11 mouse cellular contexts compared by ENCODE assay signal in genomic region chr2:14608606-14609005, GRCm38 (mm10). TPM values are rescaled to one million over a fixed set of nuclear protein-coding genes. Genes with fewer than 3 reads are reported as not detected.
DNase-seq lines count a peak whose midpoint lies in the region; ATAC-seq and TF ChIP-seq lines count a peak whose summit lies in the region.
"Had no signal": no experiment of that assay in that cellular context is flagged by ENCODE, and none has a peak within 500 bp of the region (broad histone marks: within the 10 kb centered on the region; RNA-seq: fewer than 3 reads in every experiment).

No protein-coding gene starts in this region.

- TF ChIP-seq CTCF in left cerebral cortex, adult 2 months (IDR thresholded peaks at IDR 0.05): no peak
- TF ChIP-seq CTCF in liver, postnatal 0 days (IDR thresholded peaks at IDR 0.05; ENCODE audit: low read depth): no peak

- H3K9ac ChIP-seq in liver, postnatal 0 days (replicated peaks): no peak overlapping the region
- H3K9ac ChIP-seq: liver, embryonic 15.5 days; stomach, embryonic 15.5 days had no signal

- TF ChIP-seq EP300 in liver, postnatal 0 days (IDR thresholded peaks at IDR 0.05; ENCODE audit: low read depth): no peak

- no peaks in the 10 kb centered on the region for H3K27me3 ChIP-seq in heart, embryonic 10.5 days (ENCODE audit: insufficient read depth, poor library complexity, severe bottlenecking)
- peaks cover 6% of the 10 kb centered on the region; the same call in 1 of the 2 replicates for H3K27me3 ChIP-seq in liver, postnatal 0 days (ENCODE audit: insufficient read depth, low read length)
- H3K27me3 ChIP-seq: stomach, embryonic 15.5 days had no signal

- no peaks in the 10 kb centered on the region for H3K9me3 ChIP-seq in heart, embryonic 10.5 days
- H3K9me3 ChIP-seq in liver, postnatal 0 days (ENCODE audit: low read length): no peaks in the 10 kb centered on the region
- H3K9me3 ChIP-seq: liver, embryonic 15.5 days; stomach, embryonic 15.5 days had no signal

- H3K4me2 ChIP-seq in liver, postnatal 0 days (ENCODE audit: low read depth, low read length): no peak overlapping the region
- H3K4me2 ChIP-seq: liver, embryonic 15.5 days; stomach, embryonic 15.5 days had no signal

- peak overlapping the region; percentile 66 for H3K27ac ChIP-seq in heart, embryonic 10.5 days
- H3K27ac ChIP-seq in left cerebral cortex, adult 2 months: no peak overlapping the region
- H3K27ac ChIP-seq in liver, postnatal 0 days (ENCODE audit: low read depth): no peak overlapping the region
- H3K27ac ChIP-seq: liver, embryonic 15.5 days; stomach, embryonic 15.5 days had no signal

- 15% methylated on average over 4 of the region's 4 CpGs for WGBS in heart, embryonic 10.5 days
- 62% methylated on average over 4 of the region's 4 CpGs for WGBS in liver, postnatal 0 days (ENCODE audit: insufficient replicate concordance)

- no peak for ATAC-seq in liver, postnatal 0 days

- H3K4me3 ChIP-seq in heart, embryonic 10.5 days: 0 out of 2 replicates have a peak overlapping the region, but pooled peaks have one; percentile 18
- no peak overlapping the region for H3K4me3 ChIP-seq in left cerebral cortex, adult 2 months
- no peak overlapping the region for H3K4me3 ChIP-seq in liver, postnatal 0 days (ENCODE audit: low read depth, low read length)
- H3K4me3 ChIP-seq: liver, embryonic 15.5 days; stomach, embryonic 15.5 days had no signal

- H3K36me3 ChIP-seq in heart, embryonic 10.5 days: no peaks in the 10 kb centered on the region
- H3K36me3 ChIP-seq in liver, postnatal 0 days (replicated peaks; ENCODE audit: insufficient read depth, low read length): no peaks in the 10 kb centered on the region
- H3K36me3 ChIP-seq: liver, embryonic 15.5 days; stomach, embryonic 15.5 days had no signal

- intact Hi-C loops in left cerebral cortex, adult 2 months (cut with DNase I): no loop called here

- peak; percentile 94 for DNase-seq in heart, adult 11 months
- DNase-seq in heart, adult 8-10 months (ENCODE audit: low spot score): no peak
- DNase-seq in ES-CJ7 (ENCODE audit: low read depth, low spot score): peak; percentile 2
- DNase-seq in heart, embryonic 10.5 days (ENCODE audit: low spot score): peak; percentile 92
- DNase-seq in layer of hippocampus, postnatal 10 days (ENCODE audit: low spot score in 2 of 2): peak; percentile 29 to 45
- no peak for DNase-seq in cerebellum, postnatal 25 days
- no peak for DNase-seq in left cerebral cortex, adult 2 months (ENCODE audit: extremely low spot score in 1 of 2, low spot score in 2 of 2)
- no peak for DNase-seq in liver, postnatal 0 days
- DNase-seq: cerebellum, adult 11 months had no signal

- H3K4me1 ChIP-seq in heart, embryonic 10.5 days: peaks cover 45% of the 10 kb centered on the region
- peaks cover 9% of the 10 kb centered on the region; the same call in 1 of the 2 replicates for H3K4me1 ChIP-seq in liver, postnatal 0 days (ENCODE audit: insufficient read depth)

RNA-seq across cellular contexts. Expression of gene Cacnb2, which starts 5.7 kb away (rescaled TPM):
- 100 to 1,000 TPM in 1 of 4 experiments, 10 to 100 TPM in 3; 70.5 to 105 (median 82.0) TPM for total RNA-seq in heart, adult 8-10 months (2022)
- polyA plus RNA-seq in heart, embryonic 10.5 days (2016; fragmentation: Nextera tagmentation; extraction: Ambion mirVana): 8.3 and 11.3 TPM in 2 replicates
- 10 to 100 TPM; 54.6 to 59.3 TPM for total RNA-seq in layer of hippocampus, postnatal 10 days (2021)
- total RNA-seq in left cerebral cortex, adult 2 months (2021): 10 to 100 TPM; 45.0 to 51.9 TPM
- 0.11 and 0.24 TPM in 2 replicates for polyA plus RNA-seq in liver, postnatal 0 days (2015; fragmentation: Nextera tagmentation; extraction: Ambion mirVana)

Comparison
In these comparisons a context has a peak if more than half of its experiments do, and no peak if none do; other contexts are left out.
1. DNase-seq: peak in heart, adult 11 months (single experiment), ES-CJ7 (single experiment), heart, embryonic 10.5 days (single experiment) and layer of hippocampus, postnatal 10 days (2 of 2); none in heart, adult 8-10 months (single experiment), cerebellum, postnatal 25 days (0 of 2), left cerebral cortex, adult 2 months (0 of 2) and liver, postnatal 0 days (single experiment).